Mouse (Mus musculus) midbrain, postnatal 0 days (tissue): ENCODE results near the gene Rnf126. TPM values are rescaled to one million over a fixed set of nuclear protein-coding genes. Genes with fewer than 3 reads are reported as not detected.

Experiments used
- ATAC-seq: fragments of 200-750 bp; cut with Nextera tagmentation; 2 replicates; pipeline ENCODE4 v1.8.0; 2017; ENCODE audit warnings: moderate number of reproducible peaks, mild to moderate bottlenecking, moderate TSS enrichment, moderate library complexity; ENCODE audit not compliant: low FRiP score
- DNase-seq: peaks from one replicate; pipeline ENCODE4 v3.0.0-alpha.2; 2015; ENCODE audit warnings: low spot score
- H3K27ac ChIP-seq: fragments of 300-500 bp; sonication (generic); 2 replicates; pipeline ENCODE4 v1.5.1; 2014; ENCODE audit warnings: low read depth, mild to moderate bottlenecking, low read length, mixed read lengths
- H3K27me3 ChIP-seq: fragments of 300-500 bp; sonication (generic); 2 replicates; pipeline ENCODE4 v1.6.1; 2014; ENCODE audit warnings: low read length, control low read depth, mixed read lengths; ENCODE audit not compliant: insufficient read depth
- H3K36me3 ChIP-seq: fragments of 300-500 bp; sonication (generic); 2 replicates; pipeline ENCODE4 v1.6.1; 2014; ENCODE audit warnings: low read length, control low read depth, mixed read lengths; ENCODE audit not compliant: insufficient read depth
- H3K4me1 ChIP-seq: fragments of 300-500 bp; sonication (generic); 2 replicates; pipeline ENCODE4 v1.6.1; 2014; ENCODE audit warnings: mild to moderate bottlenecking, control low read depth, antibody characterized with exemption, low read length, mixed read lengths; ENCODE audit not compliant: insufficient read depth
- H3K4me2 ChIP-seq: fragments of 300-500 bp; sonication (generic); 2 replicates; pipeline ENCODE4 v1.6.1; 2014; ENCODE audit warnings: low read depth, mild to moderate bottlenecking, low read length, mixed read lengths; ENCODE audit not compliant: poor library complexity, severe bottlenecking
- H3K4me3 ChIP-seq: fragments of 300-500 bp; sonication (generic); 2 replicates; pipeline ENCODE4 v1.5.1; 2014; ENCODE audit warnings: low read depth, mild to moderate bottlenecking, low read length, moderate library complexity
- H3K9ac ChIP-seq: fragments of 300-500 bp; sonication (generic); replicated peaks from 2 replicates; pipeline ENCODE4 v1.6.1; 2014; ENCODE audit warnings: mild to moderate bottlenecking, low read length, moderate library complexity, mixed read lengths; ENCODE audit not compliant: poor library complexity, severe bottlenecking
- H3K9me3 ChIP-seq: fragments of 300-500 bp; sonication (generic); 2 replicates; pipeline ENCODE4 v1.6.1; 2016; ENCODE audit warnings: low read length, control low read depth
- CTCF ChIP-seq: IDR thresholded peaks from 2 replicates; pipeline ENCODE4 v1.5.1; 2016; ENCODE audit warnings: antibody characterized with exemption, mild to moderate bottlenecking
- WGBS: fragments of 180-500 bp; shearing (Covaris S2); extraction: QIAGEN DNeasy Blood & Tissue Kit; methylation state at CpG from one replicate; pipeline ENCODE4 v1.1.7; 2014; 5-methylcytosine and 5-hydroxymethylcytosine counted together
- polyA plus RNA-seq: library from polyadenylated mRNA; unstranded; fragments of >200 nt; fragmentation: Nextera tagmentation; extraction: Ambion mirVana; gene quantifications from 2 replicates; pipeline ENCODE4 v1.2.1, GENCODE M21; 2015
- total RNA-seq: library from RNA; depleted of rRNA; stranded (reverse); fragments of >200 nt; gene quantifications from 2 replicates; pipeline ENCODE4 v1.2.3, GENCODE M21; 2014

Gene Rnf126
- total and polyA plus RNA-seq, 2 experiments from 2014 or later: 107 to 134 TPM

GRCm38 (mm10) chr10:79746774-79747151 is 20.0 kb downstream of the Rnf126 start:
- 29% methylated on average over 6 of the region's 6 CpGs for WGBS
- Histone ChIP-seq H3K9me3 (no peaks in the 10 kb centered on the region), H3K9ac (no peak overlapping the region)

GRCm38 (mm10) chr10:79745898-79746773 is 20.6 kb downstream of the Rnf126 start, which contains the start of gene Polrmt:
Polrmt (minus strand) TSS chr10:79746581.
- ATAC-seq (peak; percentile 95), DNase-seq (peak; percentile 99)
- Histone ChIP-seq H3K27ac (peak within 1 kb of the TSS; percentile 32; the same call in 1 of the 2 replicates), H3K4me3 (peak within 1 kb of the TSS; percentile 62), H3K27me3 (no peaks in the 10 kb centered on the region), H3K9me3 (no peaks in the 10 kb centered on the region), H3K36me3 (peaks cover 28% of the 10 kb centered on the region), H3K9ac (no peak within 1 kb of the TSS; the same call in 1 of the 2 replicates), H3K4me2 (peak within 1 kb of the TSS; percentile 68), H3K4me1 (no peaks in the 10 kb centered on the region)
- TF ChIP-seq CTCF: peak; percentile 69
- WGBS: 2% methylated on average over 37 of the region's 38 CpGs

More at GRCm38 (mm10) chr10:79746774-79747151, 20.0 kb downstream of the Rnf126 start:
- peak overlapping the region; percentile 15; the same call in 1 of the 2 replicates for H3K4me3 ChIP-seq
- no peak for TF ChIP-seq CTCF
- peaks cover 22% of the 10 kb centered on the region for H3K36me3 ChIP-seq
- peak overlapping the region; percentile 68 for H3K4me2 ChIP-seq
- peak; percentile 31; the same call in 1 of the 2 replicates for ATAC-seq
- no peak for DNase-seq
- no peak overlapping the region for H3K27ac ChIP-seq
- H3K27me3 ChIP-seq: no peaks in the 10 kb centered on the region
- H3K4me1 ChIP-seq: no peaks in the 10 kb centered on the region

- DNase-seq (no peak), ATAC-seq (no peak)
- no peak overlapping the region for H3K9ac ChIP-seq
- H3K4me3 ChIP-seq: 0 out of 2 replicates have a peak overlapping the region, but pooled peaks have one; percentile 62
- no peaks in the 10 kb centered on the region for H3K27me3 ChIP-seq
- no peaks in the 10 kb centered on the region for H3K9me3 ChIP-seq
- H3K4me1 ChIP-seq: no peaks in the 10 kb centered on the region
- H3K4me2 ChIP-seq: peak overlapping the region; percentile 68
- WGBS: 87% methylated on average over 3 of the region's 3 CpGs
- peaks cover 35% of the 10 kb centered on the region for H3K36me3 ChIP-seq
- no peak overlapping the region for H3K27ac ChIP-seq
- TF ChIP-seq CTCF: no peak
These were observed 21.3 kb downstream of the Rnf126 start for GRCm38 (mm10) chr10:79745411-79745810.

- Histone ChIP-seq H3K27ac (no peak overlapping the region), H3K27me3 (no peaks in the 10 kb centered on the region), H3K4me1 (no peaks in the 10 kb centered on the region), H3K9ac (no peak overlapping the region), H3K4me3 (no peak overlapping the region), H3K36me3 (peaks cover 51% of the 10 kb centered on the region), H3K9me3 (peaks cover 15% of the 10 kb centered on the region), H3K4me2 (no peak overlapping the region)
- 95% methylated on average over 15 of the region's 15 CpGs for WGBS
- TF ChIP-seq CTCF: no peak
- DNase-seq (no peak), ATAC-seq (no peak)
These were observed 22.9 kb downstream of the Rnf126 start for GRCm38 (mm10) chr10:79743650-79744365.

- Histone ChIP-seq H3K4me3 (no peak overlapping the region), H3K27ac (no peak overlapping the region), H3K27me3 (no peaks in the 10 kb centered on the region), H3K36me3 (peaks cover 56% of the 10 kb centered on the region), H3K4me2 (no peak overlapping the region), H3K9me3 (peaks cover 17% of the 10 kb centered on the region), H3K4me1 (no peaks in the 10 kb centered on the region), H3K9ac (no peak overlapping the region)
- DNase-seq (no peak), ATAC-seq (no peak)
- TF ChIP-seq CTCF: no peak
- WGBS: 89% methylated on average over 11 of the region's 11 CpGs
These were observed 23.6 kb downstream of the Rnf126 start for GRCm38 (mm10) chr10:79743161-79743560.
